Mouse (Mus musculus): ENCODE results near the gene Kiss1r.

DNA sequence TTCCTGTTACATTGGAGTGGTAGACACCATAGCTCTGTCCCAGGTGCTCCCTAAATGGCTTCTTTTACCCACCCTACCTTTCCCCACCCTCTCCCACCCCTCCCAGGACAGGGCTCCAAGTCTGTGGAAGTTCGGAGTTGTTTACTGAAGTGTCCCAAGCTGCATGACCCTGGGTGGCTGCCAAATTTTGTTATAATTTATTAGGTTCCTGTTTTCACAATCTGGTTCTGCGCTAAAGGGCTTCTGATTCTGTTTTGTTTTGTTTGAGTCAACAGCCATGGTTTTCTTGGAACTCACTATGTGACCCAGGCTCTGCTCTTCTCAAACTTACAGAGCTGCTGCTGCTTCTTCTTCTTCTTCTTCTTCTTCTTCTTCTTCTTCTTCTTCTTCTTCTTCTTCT lies 27.4 kb upstream of the Kiss1r start:
- no peak for TF ChIP-seq POLR2A (IDR thresholded peaks at IDR 0.05; ENCODE audit: borderline replicate concordance, extremely low read depth, insufficient read depth, insufficient read length, poor library complexity, severe bottlenecking)
- no peak for TF ChIP-seq CTCF (IDR thresholded peaks at IDR 0.05; ENCODE audit: borderline replicate concordance, extremely low read depth, insufficient read depth, insufficient read length)
